Mouse (Mus musculus): Measurements from ENCODE around the gene Plekhh2.

GRCm38 (mm10) chr17:84505922-84506321, 5.8 kb upstream of the Plekhh2 start:
- TF ChIP-seq CTCF (conservative IDR thresholded peaks at IDR 0.05; ENCODE audit: insufficient read depth, insufficient read length, low read depth, low read length) (no peak), POLR2A (IDR thresholded peaks at IDR 0.05; ENCODE audit: low read depth, low read length) (no peak)
